Mouse (Mus musculus) hindbrain, embryonic 16.5 days (tissue): ENCODE results near the gene Flii. TPM values are rescaled to one million over a fixed set of nuclear protein-coding genes. Genes with fewer than 3 reads are reported as not detected.

Experiments
- ATAC-seq: fragments of 200-750 bp; cut with Nextera tagmentation; 2 replicates; pipeline ENCODE4 v1.8.0; 2017; ENCODE audit warnings: moderate TSS enrichment, moderate library complexity
- H3K27ac ChIP-seq: fragments of 300-500 bp; sonication (generic); 2 replicates; pipeline ENCODE4 v1.5.1; 2014; ENCODE audit warnings: low read depth, mild to moderate bottlenecking, control low read depth, low read length, moderate library complexity
- H3K27me3 ChIP-seq: fragments of 300-500 bp; sonication (generic); replicated peaks from 2 replicates; pipeline ENCODE4 v1.6.1; 2014; ENCODE audit warnings: low read length; ENCODE audit not compliant: control insufficient read depth, insufficient read depth
- H3K36me3 ChIP-seq: fragments of 300-500 bp; sonication (generic); 2 replicates; pipeline ENCODE4 v1.6.1; 2014; ENCODE audit warnings: mild to moderate bottlenecking, low read length, moderate library complexity, mixed read lengths; ENCODE audit not compliant: control insufficient read depth, insufficient read depth
- H3K4me1 ChIP-seq: fragments of 300-500 bp; sonication (generic); 2 replicates; pipeline ENCODE4 v1.6.1; 2014; ENCODE audit warnings: low read depth, low read length; ENCODE audit not compliant: control insufficient read depth, insufficient read depth
- H3K4me2 ChIP-seq: fragments of 300-500 bp; sonication (generic); 2 replicates; pipeline ENCODE4 v1.6.1; 2014; ENCODE audit warnings: mild to moderate bottlenecking, low read length, control low read depth, moderate library complexity
- H3K4me3 ChIP-seq: fragments of 300-500 bp; sonication (generic); 2 replicates; pipeline ENCODE4 v1.5.1; 2014; ENCODE audit warnings: mild to moderate bottlenecking, low read length, control low read depth, moderate library complexity
- H3K9ac ChIP-seq: fragments of 300-500 bp; sonication (generic); 2 replicates; pipeline ENCODE4 v1.6.1; 2014; ENCODE audit warnings: low read depth, mild to moderate bottlenecking, control low read depth, low read length, moderate library complexity
- H3K9me3 ChIP-seq: fragments of 300-500 bp; sonication (generic); 2 replicates; pipeline ENCODE4 v1.6.1; 2014; ENCODE audit warnings: mild to moderate bottlenecking, low read length, moderate library complexity; ENCODE audit not compliant: control insufficient read depth
- WGBS: fragments of 180-500 bp; shearing (Covaris S2); extraction: QIAGEN DNeasy Blood & Tissue Kit; methylation state at CpG from one replicate; pipeline ENCODE4 v1.1.7; 2014; 5-methylcytosine and 5-hydroxymethylcytosine counted together
- polyA plus RNA-seq: library from polyadenylated mRNA; unstranded; fragments of >200 nt; fragmentation: Nextera tagmentation; extraction: Ambion mirVana; gene quantifications from 2 replicates; pipeline ENCODE4 v1.2.1, GENCODE M21; 2015

Flii gene
- polyA plus RNA-seq, 1 experiment from 2014 or later: 73.3 TPM

DNA sequence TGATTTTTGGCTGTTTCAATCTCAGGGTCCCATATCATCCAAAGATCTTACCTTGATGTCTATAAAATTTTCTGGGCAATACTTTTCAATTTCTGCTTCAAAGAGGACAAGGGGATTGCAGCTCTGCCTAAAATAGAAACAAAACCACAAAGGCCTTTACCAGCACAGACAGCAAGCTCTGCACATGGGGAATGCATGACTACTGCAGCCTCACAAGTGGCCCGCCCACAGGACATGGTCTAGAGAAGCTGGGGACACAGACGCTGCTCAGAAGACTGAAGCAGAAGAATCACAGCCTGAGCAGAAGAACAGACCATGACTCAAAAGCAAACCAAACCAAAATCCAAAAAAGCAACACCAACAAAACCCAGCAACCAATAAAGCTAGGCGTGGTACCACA lies 34.6 kb upstream of the Flii start:
- WGBS: 89% methylated on average over 3 of the region's 3 CpGs
- no peak overlapping the region for H3K9ac ChIP-seq
- no peaks in the 10 kb centered on the region for H3K4me1 ChIP-seq
- H3K4me2 ChIP-seq: no peak overlapping the region
- ATAC-seq: no peak
- H3K36me3 ChIP-seq: peaks cover 10% of the 10 kb centered on the region
- H3K27ac ChIP-seq: no peak overlapping the region
- no peak overlapping the region for H3K4me3 ChIP-seq
- H3K9me3 ChIP-seq: no peaks in the 10 kb centered on the region
- H3K27me3 ChIP-seq: no peaks in the 10 kb centered on the region

DNA sequence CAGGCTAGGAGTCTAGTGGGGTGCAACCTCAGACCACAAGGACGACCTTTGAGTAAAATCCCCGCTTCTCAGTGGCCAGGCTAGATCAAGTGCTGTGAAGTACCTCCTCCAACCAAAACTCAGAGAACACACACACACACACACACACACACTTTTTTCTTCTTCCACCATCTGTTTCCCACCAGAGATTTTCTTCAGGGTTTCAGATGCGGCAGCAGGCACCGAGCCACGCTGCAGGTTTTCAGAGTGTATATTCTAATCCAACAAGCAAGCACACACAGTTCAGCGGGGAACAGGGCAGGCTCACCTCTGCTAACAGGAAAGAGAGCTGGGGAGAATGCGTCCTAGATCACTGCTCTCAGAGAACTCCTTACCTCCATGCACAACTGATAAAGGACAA lies 28.5 kb upstream of the Flii start:
- 94% methylated on average over 7 of the region's 7 CpGs for WGBS
- Histone ChIP-seq H3K4me3 (no peak overlapping the region), H3K4me2 (no peak overlapping the region), H3K9me3 (no peaks in the 10 kb centered on the region), H3K27ac (no peak overlapping the region), H3K36me3 (peaks cover 34% of the 10 kb centered on the region), H3K9ac (no peak overlapping the region), H3K4me1 (no peaks in the 10 kb centered on the region), H3K27me3 (no peaks in the 10 kb centered on the region)
- ATAC-seq: no peak

DNA sequence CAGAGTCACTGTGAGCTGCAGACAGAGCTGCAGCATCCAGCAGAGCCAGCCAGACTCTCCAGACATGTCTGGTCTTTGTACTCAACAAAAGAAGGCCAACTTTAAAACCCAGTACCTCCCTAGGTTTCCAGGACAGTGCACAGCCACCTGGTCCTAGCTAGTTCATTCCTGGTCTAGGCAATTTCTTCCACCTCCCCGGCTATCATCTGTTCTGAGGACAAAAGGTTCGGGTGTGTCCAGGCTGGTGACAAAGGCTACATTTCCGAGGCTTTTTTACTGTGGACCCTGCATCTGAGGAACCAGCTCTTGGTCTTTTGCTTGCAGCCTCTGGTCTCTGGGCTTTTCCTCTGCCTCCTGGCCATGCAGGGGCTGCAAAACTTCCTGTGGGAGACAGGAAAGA lies 13.3 kb upstream of the Flii start:
- Histone ChIP-seq H3K27me3 (no peaks in the 10 kb centered on the region), H3K9me3 (no peaks in the 10 kb centered on the region), H3K4me1 (no peaks in the 10 kb centered on the region), H3K4me3 (no peak overlapping the region), H3K36me3 (peaks cover 18% of the 10 kb centered on the region), H3K4me2 (no peak overlapping the region), H3K27ac (no peak overlapping the region), H3K9ac (no peak overlapping the region)
- ATAC-seq: no peak
- 78% methylated on average over 3 of the region's 3 CpGs for WGBS

DNA sequence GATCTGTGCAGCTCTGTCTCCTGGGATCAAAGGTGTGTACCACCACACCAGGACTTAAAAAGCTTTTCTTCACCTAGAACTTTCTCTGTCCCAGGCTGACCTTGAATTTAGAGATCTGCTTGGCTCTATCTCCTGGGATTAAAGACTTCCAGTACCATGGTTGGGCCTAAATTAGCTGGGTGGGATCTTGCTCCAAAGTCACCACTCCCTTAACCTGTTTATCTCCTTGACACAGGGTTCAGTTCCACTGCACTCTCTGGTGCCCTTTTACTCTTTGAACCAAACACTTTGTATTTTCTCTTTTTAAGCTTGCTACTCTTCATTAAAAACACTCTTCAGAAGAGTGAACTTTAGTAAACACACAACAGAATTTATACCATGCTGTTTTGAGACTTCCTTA lies 10.4 kb upstream of the Flii start:
- Histone ChIP-seq H3K4me3 (no peak overlapping the region), H3K27me3 (no peaks in the 10 kb centered on the region), H3K9ac (no peak overlapping the region), H3K4me2 (no peak overlapping the region), H3K9me3 (no peaks in the 10 kb centered on the region), H3K27ac (no peak overlapping the region), H3K36me3 (peaks cover 14% of the 10 kb centered on the region), H3K4me1 (no peaks in the 10 kb centered on the region)
- ATAC-seq: no peak

DNA sequence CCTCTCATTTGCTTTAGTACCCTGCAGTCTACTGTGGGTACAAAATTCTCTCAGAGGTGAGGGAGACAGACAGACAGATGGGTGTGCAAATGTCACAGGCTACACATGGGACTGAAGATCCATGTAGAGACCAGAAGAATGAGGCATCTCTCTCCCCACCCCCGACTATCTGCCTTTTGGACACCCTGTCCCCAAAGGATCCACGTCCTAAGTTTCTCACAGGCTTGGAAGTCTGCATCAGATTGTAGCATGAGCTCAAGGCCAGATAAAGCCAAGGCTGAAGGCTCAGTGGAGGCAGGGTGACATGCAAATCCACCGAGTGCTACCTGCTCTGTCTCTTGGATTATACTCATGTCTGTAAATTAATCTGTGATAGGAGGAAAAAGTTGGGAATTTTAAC lies 9.4 kb upstream of the Flii start:
- no peaks in the 10 kb centered on the region for H3K4me1 ChIP-seq
- no peak overlapping the region for H3K9ac ChIP-seq
- no peaks in the 10 kb centered on the region for H3K9me3 ChIP-seq
- H3K4me3 ChIP-seq: no peak overlapping the region
- H3K4me2 ChIP-seq: no peak overlapping the region
- WGBS: 85% methylated on average over 3 of the region's 3 CpGs
- H3K36me3 ChIP-seq: peaks cover 21% of the 10 kb centered on the region
- no peak overlapping the region for H3K27ac ChIP-seq
- no peak for ATAC-seq
- no peaks in the 10 kb centered on the region for H3K27me3 ChIP-seq

DNA sequence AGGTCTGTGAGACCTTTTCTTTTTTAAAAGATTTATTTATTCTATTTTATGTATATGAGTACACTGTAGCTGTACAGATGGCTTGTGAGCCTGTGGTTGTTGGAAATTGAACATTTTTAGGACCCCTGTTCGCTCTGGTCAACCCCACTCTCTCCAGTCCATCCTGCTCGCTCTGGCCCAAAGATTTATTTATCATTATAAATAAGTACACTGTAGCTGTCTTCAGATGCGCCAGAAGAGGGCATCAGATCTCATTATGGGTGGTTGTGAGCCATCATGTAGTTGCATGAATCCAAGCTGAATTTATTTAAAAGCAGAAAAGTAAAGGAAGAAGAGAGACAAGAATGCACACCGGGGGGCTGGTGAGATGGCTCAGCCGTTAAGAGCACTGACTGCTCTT lies 8.1 kb upstream of the Flii start:
- Histone ChIP-seq H3K9me3 (no peaks in the 10 kb centered on the region), H3K4me1 (no peaks in the 10 kb centered on the region), H3K4me3 (no peak overlapping the region), H3K36me3 (peaks cover 23% of the 10 kb centered on the region), H3K27me3 (no peaks in the 10 kb centered on the region), H3K27ac (no peak overlapping the region), H3K4me2 (no peak overlapping the region), H3K9ac (no peak overlapping the region)
- 82% methylated on average over 5 of the region's 5 CpGs for WGBS
- no peak for ATAC-seq

DNA sequence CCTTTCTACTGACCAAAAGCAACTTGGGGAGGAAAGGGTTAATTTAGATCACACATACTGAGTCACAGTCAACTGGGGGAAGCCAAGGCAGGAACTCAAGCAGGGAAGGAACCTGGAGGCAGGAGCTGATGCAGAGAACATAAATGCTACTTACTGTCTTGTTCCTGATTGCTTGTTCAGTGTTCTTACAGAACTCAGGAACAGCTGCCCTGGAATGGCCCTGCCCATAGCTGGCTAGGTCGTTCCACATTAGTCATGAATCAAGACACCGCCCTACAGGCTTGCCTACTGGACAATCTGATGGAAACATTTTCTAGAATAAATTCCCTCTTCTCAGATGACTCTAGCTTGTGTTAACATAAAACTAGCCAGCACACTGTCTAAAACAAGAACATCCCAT lies 7.1 kb upstream of the Flii start:
- H3K9ac ChIP-seq: no peak overlapping the region

DNA sequence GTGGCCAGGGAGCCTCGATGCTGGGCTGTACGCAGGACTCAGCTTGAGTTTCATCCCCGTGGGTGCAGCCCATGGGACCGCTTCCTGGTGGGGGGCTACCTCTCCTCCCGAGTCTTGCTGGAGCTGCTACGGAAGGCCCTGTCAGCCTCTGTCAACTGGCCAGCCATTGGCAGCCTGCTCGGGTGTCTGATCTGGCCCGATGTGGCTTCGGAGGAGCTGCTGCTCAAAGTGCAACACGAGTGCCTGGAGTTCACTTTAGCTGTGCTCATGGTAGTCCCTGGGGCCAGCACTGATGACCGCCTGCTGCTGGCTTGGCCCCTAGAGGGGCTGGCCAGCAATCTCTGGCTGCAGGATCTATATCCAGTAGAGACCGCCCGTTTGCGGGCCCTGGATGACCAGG lies 4.2 kb upstream of the Flii start:
- H3K4me2 ChIP-seq: no peak overlapping the region
- WGBS: 93% methylated on average over 14 of the region's 14 CpGs
- H3K9ac ChIP-seq: no peak overlapping the region
- H3K27ac ChIP-seq: no peak overlapping the region
- peaks cover 20% of the 10 kb centered on the region for H3K4me1 ChIP-seq
- no peak for ATAC-seq
- peaks cover 18% of the 10 kb centered on the region; the same call in 1 of the 2 replicates for H3K36me3 ChIP-seq
- no peak overlapping the region for H3K4me3 ChIP-seq
- H3K27me3 ChIP-seq: no peaks in the 10 kb centered on the region
- H3K9me3 ChIP-seq: no peaks in the 10 kb centered on the region

More for the DNA sequence above, 7.1 kb upstream of the Flii start:
- 78% methylated on average over 2 of the region's 2 CpGs for WGBS
- H3K4me2 ChIP-seq: no peak overlapping the region
- no peaks in the 10 kb centered on the region for H3K9me3 ChIP-seq
- no peak for ATAC-seq
- H3K4me3 ChIP-seq: no peak overlapping the region
- H3K4me1 ChIP-seq: peaks cover 3% of the 10 kb centered on the region
- H3K27me3 ChIP-seq: no peaks in the 10 kb centered on the region
- no peak overlapping the region for H3K27ac ChIP-seq
- H3K36me3 ChIP-seq: peaks cover 20% of the 10 kb centered on the region; the same call in 1 of the 2 replicates

DNA sequence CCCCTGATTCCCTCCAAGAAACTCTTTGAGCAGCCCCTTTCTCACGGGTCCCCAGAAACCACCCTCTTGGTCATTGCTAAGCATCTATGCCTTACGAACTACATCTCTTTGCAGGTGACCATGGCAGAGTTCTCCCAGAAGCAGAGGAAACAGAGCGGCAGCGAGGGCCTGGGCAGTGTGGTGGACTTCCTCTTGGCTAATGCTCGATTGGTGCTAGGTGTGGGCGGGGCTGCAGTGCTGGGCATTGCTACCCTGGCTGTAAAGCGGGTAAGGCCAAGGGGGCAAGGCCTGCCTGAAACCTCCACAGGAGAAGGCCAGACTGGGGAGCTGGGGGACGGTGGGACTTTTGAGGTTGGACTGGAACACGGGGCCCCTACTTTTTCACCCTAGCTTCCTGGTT lies 3.1 kb upstream of the Flii start:
- H3K27me3 ChIP-seq: no peaks in the 10 kb centered on the region
- H3K36me3 ChIP-seq: peaks cover 18% of the 10 kb centered on the region; the same call in 1 of the 2 replicates
- 91% methylated on average over 9 of the region's 9 CpGs for whole genome bisulfite sequencing
- no peak overlapping the region for H3K9ac ChIP-seq
- H3K4me3 ChIP-seq: no peak overlapping the region
- H3K27ac ChIP-seq: no peak overlapping the region
- H3K4me2 ChIP-seq: no peak overlapping the region
- H3K9me3 ChIP-seq: no peaks in the 10 kb centered on the region
- H3K4me1 ChIP-seq: peaks cover 24% of the 10 kb centered on the region
- ATAC-seq: no peak

DNA sequence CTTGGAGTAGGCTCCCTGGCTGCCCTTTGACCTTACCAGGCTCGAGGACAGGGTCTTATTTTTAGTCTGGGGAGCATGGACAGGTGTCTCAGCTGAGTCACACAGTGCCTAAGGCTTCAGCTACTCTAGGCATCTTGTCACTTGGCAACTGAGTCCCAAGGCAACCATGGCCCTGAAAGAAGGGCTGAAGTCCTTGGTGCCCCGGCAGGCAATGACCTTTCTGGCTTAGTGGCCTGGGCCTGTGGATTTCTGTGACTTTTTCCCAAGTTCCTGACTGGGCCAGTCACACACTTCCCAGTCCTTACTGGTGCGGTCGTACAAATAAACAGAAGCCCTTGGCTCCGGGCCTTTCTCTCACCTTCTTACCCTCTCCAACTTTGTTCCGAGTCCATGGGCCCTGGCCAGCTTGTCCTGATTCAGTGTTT lies 2.2 kb upstream of the Flii start:
- WGBS: 74% methylated on average over 6 of the region's 6 CpGs
- ATAC-seq: no peak
- no peaks in the 10 kb centered on the region for H3K27me3 ChIP-seq
- H3K9ac ChIP-seq: peak overlapping the region; percentile 78
- no peak overlapping the region for H3K27ac ChIP-seq
- peaks cover 24% of the 10 kb centered on the region for H3K4me1 ChIP-seq
- H3K4me2 ChIP-seq: peak overlapping the region; percentile 77
- peaks cover 24% of the 10 kb centered on the region for H3K36me3 ChIP-seq
- peak overlapping the region; percentile 70 for H3K4me3 ChIP-seq
- no peaks in the 10 kb centered on the region for H3K9me3 ChIP-seq
